Mouse (Mus musculus) lung, embryonic 15.5 days (tissue): ENCODE data around the gene Bmp5. TPM values are rescaled to one million over a fixed set of nuclear protein-coding genes. Genes with fewer than 3 reads are reported as not detected.

ENCODE experiments used
- ATAC-seq: fragments of 200-750 bp; cut with Nextera tagmentation; 2 replicates; pipeline ENCODE4 v1.8.0; 2017; ENCODE audit warnings: moderate number of reproducible peaks, borderline replicate concordance; ENCODE audit not compliant: low FRiP score, low TSS enrichment; ENCODE audit errors: extremely low read depth
- H3K27ac ChIP-seq: fragments of 300-500 bp; sonication (generic); 2 replicates; pipeline ENCODE4 v1.5.1; 2015; ENCODE audit warnings: moderate library complexity, mild to moderate bottlenecking, inconsistent platforms
- H3K27me3 ChIP-seq: fragments of 300-500 bp; sonication (generic); 2 replicates; pipeline ENCODE4 v1.6.1; 2015; ENCODE audit warnings: inconsistent platforms
- H3K36me3 ChIP-seq: fragments of 300-500 bp; sonication (generic); 2 replicates; pipeline ENCODE4 v1.6.1; 2015; ENCODE audit warnings: inconsistent platforms
- H3K4me1 ChIP-seq: fragments of 300-500 bp; sonication (generic); 2 replicates; pipeline ENCODE4 v1.6.1; 2015; ENCODE audit warnings: inconsistent platforms
- H3K4me2 ChIP-seq: fragments of 300-500 bp; sonication (generic); 2 replicates; pipeline ENCODE4 v1.6.1; 2015; ENCODE audit warnings: inconsistent platforms, mild to moderate bottlenecking, moderate library complexity
- H3K4me3 ChIP-seq: fragments of 300-500 bp; sonication (generic); 2 replicates; pipeline ENCODE4 v1.5.1; 2015; ENCODE audit warnings: mild to moderate bottlenecking, inconsistent platforms
- H3K9ac ChIP-seq: fragments of 300-500 bp; sonication (generic); 2 replicates; pipeline ENCODE4 v1.6.1; 2015; ENCODE audit warnings: inconsistent platforms
- H3K9me3 ChIP-seq: fragments of 300-500 bp; sonication (generic); 2 replicates; pipeline ENCODE4 v1.6.1; 2016; ENCODE audit warnings: inconsistent platforms
- WGBS: fragments of 180-500 bp; shearing (Covaris S2); methylation state at CpG from one replicate; pipeline ENCODE4 v1.1.7; 2015; 5-methylcytosine and 5-hydroxymethylcytosine counted together
- polyA plus RNA-seq: library from polyadenylated mRNA; unstranded; fragments of >200 nt; fragmentation: Nextera tagmentation; extraction: Ambion mirVana; gene quantifications from 2 replicates; pipeline ENCODE4 v1.2.1, GENCODE M21; 2015

Bmp5 gene
- 32.8 and 34.3 TPM in 2 replicates for polyA plus RNA-seq

GRCm38 (mm10) chr9:75775129-75775845, at the start of gene Bmp5:
Gene Bmp5 (plus strand): TSS chr9:75775364.
- H3K9ac ChIP-seq: peak within 1 kb of the TSS; percentile 68

GRCm38 (mm10) chr9:75760075-75760474, 15.1 kb upstream of the Bmp5 start:
- H3K27me3 ChIP-seq: no peaks in the 10 kb centered on the region
- peak overlapping the region; percentile 41; the same call in 1 of the 2 replicates for H3K4me2 ChIP-seq
- ATAC-seq: no peak
- H3K27ac ChIP-seq: no peak overlapping the region
- no peak overlapping the region for H3K9ac ChIP-seq
- H3K4me1 ChIP-seq: 0 out of 2 replicates have a peak, but pooled peaks cover 7% of the 10 kb centered on the region
- whole genome bisulfite sequencing: 17% methylated on average over 5 of the region's 5 CpGs
- H3K36me3 ChIP-seq: no peaks in the 10 kb centered on the region
- no peak overlapping the region for H3K4me3 ChIP-seq
- no peaks in the 10 kb centered on the region for H3K9me3 ChIP-seq

More at GRCm38 (mm10) chr9:75775129-75775845, at the start of gene Bmp5:
- peak; percentile 80; the same call in 1 of the 2 replicates for ATAC-seq
- Histone ChIP-seq H3K27me3 (no peaks in the 10 kb centered on the region), H3K9me3 (no peaks in the 10 kb centered on the region), H3K27ac (peak within 1 kb of the TSS; percentile 72), H3K4me1 (peaks cover 8% of the 10 kb centered on the region), H3K4me3 (peak within 1 kb of the TSS; percentile 61), H3K36me3 (no peaks in the 10 kb centered on the region), H3K4me2 (peak within 1 kb of the TSS; percentile 61)
- WGBS: 5% methylated on average over 7 of the region's 7 CpGs

- Histone ChIP-seq H3K9me3 (no peaks in the 10 kb centered on the region), H3K36me3 (no peaks in the 10 kb centered on the region), H3K4me3 (no peak overlapping the region), H3K9ac (no peak overlapping the region), H3K27me3 (no peaks in the 10 kb centered on the region), H3K4me2 (no peak overlapping the region), H3K27ac (no peak overlapping the region), H3K4me1 (0 out of 2 replicates have a peak, but pooled peaks cover 7% of the 10 kb centered on the region)
- no peak for ATAC-seq
- 86% methylated on average over 2 of the region's 2 CpGs for WGBS
Observed at GRCm38 (mm10) chr9:75761567-75761966, 13.6 kb upstream of the Bmp5 start.

- ATAC-seq: no peak
- WGBS: 18% methylated on average over 5 of the region's 5 CpGs
- H3K27me3 ChIP-seq: no peaks in the 10 kb centered on the region
- H3K9ac ChIP-seq: no peak overlapping the region
- H3K9me3 ChIP-seq: no peaks in the 10 kb centered on the region
- no peak overlapping the region for H3K4me3 ChIP-seq
- H3K4me2 ChIP-seq: no peak overlapping the region
- H3K4me1 ChIP-seq: 0 out of 2 replicates have a peak, but pooled peaks cover 7% of the 10 kb centered on the region
- no peak overlapping the region for H3K27ac ChIP-seq
- no peaks in the 10 kb centered on the region for H3K36me3 ChIP-seq
Observed at GRCm38 (mm10) chr9:75762487-75762886, 12.7 kb upstream of the Bmp5 start.

- H3K4me1 ChIP-seq: 0 out of 2 replicates have a peak, but pooled peaks cover 7% of the 10 kb centered on the region
- WGBS: 71% methylated on average over 7 of the region's 7 CpGs
- H3K27ac ChIP-seq: no peak overlapping the region
- no peaks in the 10 kb centered on the region for H3K36me3 ChIP-seq
- H3K27me3 ChIP-seq: no peaks in the 10 kb centered on the region
- no peak overlapping the region for H3K9ac ChIP-seq
- H3K4me2 ChIP-seq: no peak overlapping the region
- H3K9me3 ChIP-seq: no peaks in the 10 kb centered on the region
- no peak overlapping the region for H3K4me3 ChIP-seq
- ATAC-seq: no peak
Observed at GRCm38 (mm10) chr9:75764792-75765191, 10.4 kb upstream of the Bmp5 start.

GRCm38 (mm10) chr9:75766521-75766920, 8.6 kb upstream of the Bmp5 start:
- Histone ChIP-seq H3K36me3 (no peaks in the 10 kb centered on the region), H3K27ac (no peak overlapping the region), H3K4me1 (0 out of 2 replicates have a peak, but pooled peaks cover 7% of the 10 kb centered on the region), H3K4me2 (no peak overlapping the region), H3K9me3 (no peaks in the 10 kb centered on the region), H3K4me3 (no peak overlapping the region), H3K27me3 (no peaks in the 10 kb centered on the region), H3K9ac (no peak overlapping the region)
- no peak for ATAC-seq
- WGBS: 64% methylated on average over 5 of the region's 5 CpGs

GRCm38 (mm10) chr9:75769042-75769441, 6.1 kb upstream of the Bmp5 start:
- Histone ChIP-seq H3K4me3 (no peak overlapping the region), H3K27me3 (no peaks in the 10 kb centered on the region), H3K36me3 (no peaks in the 10 kb centered on the region), H3K27ac (no peak overlapping the region), H3K9ac (no peak overlapping the region), H3K4me2 (no peak overlapping the region), H3K4me1 (peaks cover 4% of the 10 kb centered on the region), H3K9me3 (no peaks in the 10 kb centered on the region)
- 34% methylated on average over 3 of the region's 3 CpGs for WGBS
- ATAC-seq: no peak

- Histone ChIP-seq H3K9ac (peak overlapping the region; percentile 68), H3K27me3 (no peaks in the 10 kb centered on the region), H3K4me3 (peak overlapping the region; percentile 61), H3K27ac (peak overlapping the region; percentile 72), H3K9me3 (no peaks in the 10 kb centered on the region), H3K4me2 (peak overlapping the region; percentile 61), H3K4me1 (peaks cover 13% of the 10 kb centered on the region), H3K36me3 (no peaks in the 10 kb centered on the region)
- no peak for ATAC-seq
- 3% methylated on average over 7 of the region's 7 CpGs for WGBS
Observed at GRCm38 (mm10) chr9:75776153-75776552, 989 bp downstream of the Bmp5 start.

GRCm38 (mm10) chr9:75778762-75779346, 3.7 kb downstream of the Bmp5 start:
- Histone ChIP-seq H3K36me3 (no peaks in the 10 kb centered on the region), H3K4me3 (peak overlapping the region; percentile 42), H3K27ac (0 out of 2 replicates have a peak overlapping the region, but pooled peaks have one; percentile 11), H3K9ac (no peak overlapping the region), H3K27me3 (no peaks in the 10 kb centered on the region), H3K9me3 (no peaks in the 10 kb centered on the region), H3K4me1 (peaks cover 24% of the 10 kb centered on the region), H3K4me2 (peak overlapping the region; percentile 48)
- WGBS: 25% methylated on average over 9 of the region's 9 CpGs
- ATAC-seq: peak; percentile 61; the same call in 1 of the 2 replicates

GRCm38 (mm10) chr9:75780558-75781276, 5.6 kb downstream of the Bmp5 start:
- peak overlapping the region; percentile 55 for H3K4me2 ChIP-seq
- H3K27ac ChIP-seq: no peak overlapping the region
- no peaks in the 10 kb centered on the region for H3K36me3 ChIP-seq
- peak overlapping the region; percentile 31 for H3K4me3 ChIP-seq
- H3K27me3 ChIP-seq: no peaks in the 10 kb centered on the region
- no peaks in the 10 kb centered on the region for H3K9me3 ChIP-seq
- peaks cover 18% of the 10 kb centered on the region for H3K4me1 ChIP-seq
- WGBS: 12% methylated on average over 5 of the region's 5 CpGs
- ATAC-seq: 0 out of 2 replicates have a peak, but pooled peaks have one; percentile 52
- no peak overlapping the region; the same call in 1 of the 2 replicates for H3K9ac ChIP-seq

GRCm38 (mm10) chr9:75781600-75781999, 6.4 kb downstream of the Bmp5 start:
- Histone ChIP-seq H3K4me3 (peak overlapping the region; percentile 25), H3K4me1 (peaks cover 21% of the 10 kb centered on the region), H3K27ac (no peak overlapping the region), H3K4me2 (peak overlapping the region; percentile 55), H3K36me3 (no peaks in the 10 kb centered on the region), H3K27me3 (no peaks in the 10 kb centered on the region), H3K9ac (peak overlapping the region; percentile 27; the same call in 1 of the 2 replicates), H3K9me3 (no peaks in the 10 kb centered on the region)
- no peak for ATAC-seq
- 19% methylated on average over 5 of the region's 5 CpGs for WGBS
